Mouse (Mus musculus): ENCODE results near the gene Phf10.
"Not testable (repeated sequence)": the region's sequence is repeated elsewhere in the genome, so short reads cannot be mapped to it uniquely, and the experiment has no call there.

Phf10 gene

GRCm38 (mm10) chr17:14943009-14943728 lies 17.9 kb downstream of the Phf10 start, which contains the start of the genes Wdr27 and 1600012H06Rik:
Gene Wdr27, minus strand, starts transcription at chr17:14943158.
Gene 1600012H06Rik, plus strand, starts transcription at chr17:14943184.
- DNase-seq (ENCODE audit: low read depth) = peak; percentile 100

- not testable (repeated sequence) for DNase-seq (ENCODE audit: low read depth)
These were observed 18.9 kb downstream of the Phf10 start for GRCm38 (mm10) chr17:14942181-14942580.

GRCm38 (mm10) chr17:14935841-14936605 lies 25.1 kb downstream of the Phf10 start:
- DNase-seq (ENCODE audit: low read depth) = peak; percentile 32

- peak; percentile 5 for DNase-seq (ENCODE audit: low read depth)
These were observed 25.8 kb downstream of the Phf10 start for GRCm38 (mm10) chr17:14935280-14935679.

GRCm38 (mm10) chr17:14931469-14931868 lies 29.6 kb downstream of the Phf10 start:
- no peak for DNase-seq (ENCODE audit: low read depth)

- no peak for DNase-seq (ENCODE audit: low read depth)
These were observed 30.4 kb downstream of the Phf10 start for GRCm38 (mm10) chr17:14930697-14931096.

- no peak for DNase-seq (ENCODE audit: low read depth)
These were observed 32.4 kb downstream of the Phf10 start for GRCm38 (mm10) chr17:14928631-14929030.

GRCm38 (mm10) chr17:14927644-14928218 lies 33.3 kb downstream of the Phf10 start:
- no peak for DNase-seq (ENCODE audit: low read depth)

- no peak for DNase-seq (ENCODE audit: low read depth)
These were observed 39.5 kb downstream of the Phf10 start for GRCm38 (mm10) chr17:14921582-14921981.

GRCm38 (mm10) chr17:14917866-14918265 lies 43.2 kb downstream of the Phf10 start:
- no peak for DNase-seq (ENCODE audit: low read depth)

- DNase-seq (ENCODE audit: low read depth) = no peak
These were observed 46.7 kb downstream of the Phf10 start for GRCm38 (mm10) chr17:14914401-14914800.

- DNase-seq (ENCODE audit: low read depth) = no peak
These were observed 48.1 kb downstream of the Phf10 start for GRCm38 (mm10) chr17:14912981-14913380.

- DNase-seq (ENCODE audit: low read depth) = peak; percentile 41
These were observed 48.7 kb downstream of the Phf10 start for GRCm38 (mm10) chr17:14912420-14912819.

GRCm38 (mm10) chr17:14910771-14911170 lies 50.3 kb downstream of the Phf10 start:
- DNase-seq (ENCODE audit: low read depth) = peak; percentile 32

- DNase-seq (ENCODE audit: low read depth) = no peak
These were observed 51.7 kb downstream of the Phf10 start for GRCm38 (mm10) chr17:14909331-14909730.

- DNase-seq (ENCODE audit: low read depth) = no peak
These were observed 53.9 kb downstream of the Phf10 start for GRCm38 (mm10) chr17:14907136-14907535.

- DNase-seq (ENCODE audit: low read depth) = peak; percentile 75
These were observed 54.5 kb downstream of the Phf10 start for GRCm38 (mm10) chr17:14906611-14907010.

- peak; percentile 94 for DNase-seq (ENCODE audit: low read depth)
These were observed 56.3 kb downstream of the Phf10 start for GRCm38 (mm10) chr17:14904637-14905265.

GRCm38 (mm10) chr17:14904206-14904605 lies 56.9 kb downstream of the Phf10 start:
- no peak for DNase-seq (ENCODE audit: low read depth)

GRCm38 (mm10) chr17:14903212-14903611 lies 57.9 kb downstream of the Phf10 start:
- DNase-seq (ENCODE audit: low read depth) = no peak

- DNase-seq (ENCODE audit: low read depth) = no peak
These were observed 62.1 kb downstream of the Phf10 start for GRCm38 (mm10) chr17:14898972-14899371.

- peak; percentile 53 for DNase-seq (ENCODE audit: low read depth)
These were observed 66.0 kb downstream of the Phf10 start for GRCm38 (mm10) chr17:14895058-14895457.
